Mouse (Mus musculus) lung, embryonic 14.5 days (tissue): ENCODE results near the gene Npat. TPM values are rescaled to one million over a fixed set of nuclear protein-coding genes. Genes with fewer than 3 reads are reported as not detected.
A peak's percentile ranks its signal among the peaks of the same experiment; 100 is the strongest.

Experiments used
- ATAC-seq: fragments of 200-750 bp; cut with Nextera tagmentation; 2 replicates; pipeline ENCODE4 v1.8.0; 2017; ENCODE audit warnings: mild to moderate bottlenecking, moderate TSS enrichment, moderate library complexity; ENCODE audit not compliant: insufficient read depth
- DNase-seq: peaks from one replicate; pipeline ENCODE4 v3.0.0-alpha.2; 2015
- H3K27ac ChIP-seq: fragments of 300-500 bp; sonication (generic); 2 replicates; pipeline ENCODE4 v1.5.1; 2014; ENCODE audit warnings: low read depth, mild to moderate bottlenecking, moderate library complexity
- H3K27me3 ChIP-seq: fragments of 300-500 bp; sonication (generic); 2 replicates; pipeline ENCODE4 v1.6.1; 2014; ENCODE audit warnings: low read length, control low read depth; ENCODE audit not compliant: insufficient read depth
- H3K36me3 ChIP-seq: fragments of 300-500 bp; sonication (generic); 2 replicates; pipeline ENCODE4 v1.6.1; 2014; ENCODE audit warnings: control low read depth; ENCODE audit not compliant: insufficient read depth
- H3K4me1 ChIP-seq: fragments of 300-500 bp; sonication (generic); 2 replicates; pipeline ENCODE4 v1.6.1; 2014; ENCODE audit warnings: antibody characterized with exemption, control low read depth; ENCODE audit not compliant: insufficient read depth
- H3K4me2 ChIP-seq: fragments of 300-500 bp; sonication (generic); 2 replicates; pipeline ENCODE4 v1.6.1; 2014; ENCODE audit warnings: mild to moderate bottlenecking
- H3K4me3 ChIP-seq: fragments of 300-500 bp; sonication (generic); 2 replicates; pipeline ENCODE4 v1.5.1; 2014; ENCODE audit warnings: low read depth, low read length
- H3K9ac ChIP-seq: fragments of 300-500 bp; sonication (generic); 2 replicates; pipeline ENCODE4 v1.6.1; 2014
- H3K9me3 ChIP-seq: fragments of 300-500 bp; sonication (generic); 2 replicates; pipeline ENCODE4 v1.6.1; 2016; ENCODE audit warnings: low read depth, low read length, control low read depth
- CTCF ChIP-seq: IDR thresholded peaks from 2 replicates; pipeline ENCODE4 v1.5.1; 2016; ENCODE audit warnings: antibody characterized with exemption, low read depth
- WGBS: fragments of 180-500 bp; shearing (Covaris S2); extraction: QIAGEN DNeasy Blood & Tissue Kit; methylation state at CpG from one replicate; pipeline ENCODE4 v1.1.7; 2014; 5-methylcytosine and 5-hydroxymethylcytosine counted together
- polyA plus RNA-seq: library from polyadenylated mRNA; unstranded; fragments of >200 nt; fragmentation: Nextera tagmentation; extraction: Ambion mirVana; gene quantifications from 2 replicates; pipeline ENCODE4 v1.2.1, GENCODE M21; 2014

The Npat gene
- polyA plus RNA-seq, 1 experiment from 2014 or later = 26.2 TPM

DNA sequence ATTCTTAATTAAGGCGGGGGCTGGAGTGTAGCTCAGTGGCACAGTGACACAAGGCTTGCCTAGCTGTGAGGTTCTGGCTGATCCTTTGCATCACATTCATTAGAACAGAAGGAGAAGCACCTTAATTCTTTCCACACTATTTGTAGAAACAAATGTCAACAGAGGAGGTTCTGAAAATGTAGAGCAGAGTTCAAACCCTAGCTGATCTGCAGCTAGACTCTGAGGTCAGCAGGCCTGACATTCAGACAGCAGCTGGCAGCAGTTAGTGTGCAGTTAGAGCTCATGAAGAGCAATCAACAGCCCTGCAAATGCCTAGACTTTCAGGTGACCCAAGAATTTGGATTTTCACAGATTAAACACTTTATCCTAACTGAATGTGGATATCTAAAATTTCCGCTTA is 64.7 kb downstream of the Npat start:
- Histone ChIP-seq H3K4me2 (no peak overlapping the region), H3K4me3 (no peak overlapping the region), H3K27ac (no peak overlapping the region), H3K9me3 (no peaks in the 10 kb centered on the region), H3K27me3 (no peaks in the 10 kb centered on the region), H3K4me1 (0 out of 2 replicates have a peak, but pooled peaks cover 5% of the 10 kb centered on the region), H3K36me3 (no peaks in the 10 kb centered on the region), H3K9ac (no peak overlapping the region)
- no peak for DNase-seq
- WGBS = 86% methylated on average over 2 of the region's 2 CpGs
- no peak for ATAC-seq
- no peak for TF ChIP-seq CTCF

DNA sequence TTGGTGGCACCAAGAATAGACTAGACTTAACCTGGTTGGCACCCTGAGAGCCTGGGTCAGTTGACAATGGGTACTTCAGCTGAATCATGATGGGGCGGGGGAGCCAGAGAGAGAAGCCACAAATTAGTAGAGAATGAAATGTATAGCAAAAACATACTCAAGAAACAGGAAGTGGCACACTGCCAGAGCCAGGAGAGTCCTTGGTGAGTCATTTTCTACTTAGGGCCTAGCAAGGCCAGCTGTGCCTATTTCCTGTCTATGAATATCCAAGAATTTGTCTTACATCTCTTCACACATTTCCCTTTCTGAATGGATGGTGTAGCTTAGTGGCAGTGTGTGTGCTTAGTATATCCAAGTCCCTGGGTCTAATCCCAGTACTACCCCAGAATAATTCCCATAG is 66.5 kb downstream of the Npat start:
- no peak overlapping the region for H3K4me3 ChIP-seq
- no peaks in the 10 kb centered on the region for H3K36me3 ChIP-seq
- H3K4me1 ChIP-seq = 0 out of 2 replicates have a peak, but pooled peaks cover 5% of the 10 kb centered on the region
- no peak overlapping the region for H3K4me2 ChIP-seq
- peak; percentile 44; the same call in 1 of the 2 replicates for ATAC-seq
- no peak for TF ChIP-seq CTCF
- WGBS = 61% methylated on average over 1 of the region's 1 CpGs
- H3K27ac ChIP-seq = peak overlapping the region; percentile 61; the same call in 1 of the 2 replicates
- H3K9me3 ChIP-seq = no peaks in the 10 kb centered on the region
- DNase-seq = peak; percentile 77
- no peaks in the 10 kb centered on the region for H3K27me3 ChIP-seq
- no peak overlapping the region for H3K9ac ChIP-seq

- Histone ChIP-seq H3K27ac (peak overlapping the region; percentile 61), H3K9me3 (no peaks in the 10 kb centered on the region), H3K4me3 (no peak overlapping the region), H3K36me3 (no peaks in the 10 kb centered on the region), H3K4me1 (0 out of 2 replicates have a peak, but pooled peaks cover 5% of the 10 kb centered on the region), H3K9ac (no peak overlapping the region), H3K27me3 (no peaks in the 10 kb centered on the region), H3K4me2 (no peak overlapping the region)
- 80% methylated on average over 3 of the region's 3 CpGs for WGBS
- no peak for DNase-seq
- no peak for TF ChIP-seq CTCF
- ATAC-seq = no peak
Observed at GRCm38 (mm10) chr9:53603849-53604248, 67.0 kb downstream of the Npat start.

GRCm38 (mm10) chr9:53604954-53605353 is 68.1 kb downstream of the Npat start:
- Histone ChIP-seq H3K27me3 (no peaks in the 10 kb centered on the region), H3K4me2 (no peak overlapping the region), H3K4me3 (no peak overlapping the region), H3K36me3 (no peaks in the 10 kb centered on the region), H3K9me3 (no peaks in the 10 kb centered on the region), H3K9ac (no peak overlapping the region), H3K4me1 (0 out of 2 replicates have a peak, but pooled peaks cover 5% of the 10 kb centered on the region), H3K27ac (no peak overlapping the region)
- TF ChIP-seq CTCF = no peak
- no peak for ATAC-seq
- WGBS = 89% methylated on average over 5 of the region's 5 CpGs
- DNase-seq = no peak

- no peak for TF ChIP-seq CTCF
- no peak overlapping the region for H3K9ac ChIP-seq
- DNase-seq (no peak), ATAC-seq (no peak)
- H3K4me3 ChIP-seq = no peak overlapping the region
- no peaks in the 10 kb centered on the region for H3K27me3 ChIP-seq
- H3K36me3 ChIP-seq = no peaks in the 10 kb centered on the region
- no peak overlapping the region for H3K4me2 ChIP-seq
- H3K4me1 ChIP-seq = 0 out of 2 replicates have a peak, but pooled peaks cover 5% of the 10 kb centered on the region
- no peak overlapping the region for H3K27ac ChIP-seq
- 91% methylated on average over 3 of the region's 3 CpGs for WGBS
- no peaks in the 10 kb centered on the region for H3K9me3 ChIP-seq
Observed at GRCm38 (mm10) chr9:53607192-53607591, 70.3 kb downstream of the Npat start.

DNA sequence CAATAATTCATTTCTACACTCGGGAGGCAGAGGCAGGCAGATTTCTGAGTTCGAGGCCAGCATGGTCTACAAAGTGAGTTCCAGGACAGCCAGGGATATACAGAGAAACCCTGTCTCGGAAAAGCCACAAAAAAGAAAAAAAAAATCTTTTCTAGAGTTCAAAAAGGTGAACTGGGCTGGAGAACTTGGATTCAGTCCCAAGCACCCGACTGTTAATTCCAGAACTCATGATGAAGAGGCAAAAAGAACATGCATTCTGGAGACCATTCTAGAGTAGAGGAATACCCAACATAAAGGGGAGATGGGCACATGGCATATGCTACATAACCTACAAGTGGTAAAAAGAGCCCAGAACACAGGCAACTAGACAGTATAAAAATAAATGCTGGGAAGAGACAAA is 71.0 kb downstream of the Npat start:
- H3K4me3 ChIP-seq = no peak overlapping the region
- no peak overlapping the region for H3K9ac ChIP-seq
- H3K36me3 ChIP-seq = no peaks in the 10 kb centered on the region
- 90% methylated on average over 4 of the region's 4 CpGs for WGBS
- H3K27me3 ChIP-seq = no peaks in the 10 kb centered on the region
- no peak for TF ChIP-seq CTCF
- ATAC-seq = no peak
- DNase-seq = no peak
- no peaks in the 10 kb centered on the region for H3K9me3 ChIP-seq
- H3K27ac ChIP-seq = no peak overlapping the region
- H3K4me2 ChIP-seq = no peak overlapping the region
- H3K4me1 ChIP-seq = 0 out of 2 replicates have a peak, but pooled peaks cover 5% of the 10 kb centered on the region

- Histone ChIP-seq H3K27me3 (no peaks in the 10 kb centered on the region), H3K27ac (no peak overlapping the region; the same call in 1 of the 2 replicates), H3K4me3 (peak overlapping the region; percentile 74), H3K4me2 (peak overlapping the region; percentile 88), H3K9ac (peak overlapping the region; percentile 86), H3K4me1 (no peaks in the 10 kb centered on the region), H3K9me3 (no peaks in the 10 kb centered on the region), H3K36me3 (peaks cover under 1% of the 10 kb centered on the region; the same call in 1 of the 2 replicates)
- ATAC-seq = no peak
- no peak for TF ChIP-seq CTCF
- no peak for DNase-seq
- 70% methylated on average over 12 of the region's 12 CpGs for WGBS
Observed at GRCm38 (mm10) chr9:53609306-53609967, 72.6 kb downstream of the Npat start.
